Mouse (Mus musculus) fat pad, adult 2 months (tissue): ENCODE measurements around the gene Trcg1.
"Not testable (repeated sequence)": the region's sequence is repeated elsewhere in the genome, so short reads cannot be mapped to it uniquely, and the experiment has no call there.

ENCODE experiments used
- DNase-seq: peaks from one replicate; pipeline ENCODE4 v3.0.0-alpha.2; 2011; ENCODE audit warnings: low read depth, low spot score; ENCODE audit errors: extremely low read depth

Gene Trcg1

DNA sequence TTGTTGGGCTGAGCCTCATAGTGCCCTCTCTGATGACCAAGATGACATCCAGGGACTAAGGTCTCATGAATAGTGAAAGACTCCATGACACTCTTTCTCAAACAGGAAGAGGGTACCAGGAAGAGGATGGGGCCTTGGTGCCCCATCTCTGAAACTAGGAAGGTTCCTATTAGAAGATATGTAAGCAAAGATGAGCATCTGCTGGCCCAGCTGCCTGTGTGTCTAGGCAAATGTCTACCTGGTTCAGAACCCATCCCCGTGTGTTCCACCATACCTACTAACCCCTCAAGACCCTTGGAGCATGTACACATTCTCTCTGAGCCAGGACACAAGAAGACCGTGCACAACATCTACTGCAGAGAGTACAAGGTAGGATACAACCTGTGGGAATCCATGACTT is at the start of gene Trcg1:
TSS of gene Trcg1 (plus strand) at position 301 of the 400 bp plus-strand sequence.
- no peak for DNase-seq

DNA sequence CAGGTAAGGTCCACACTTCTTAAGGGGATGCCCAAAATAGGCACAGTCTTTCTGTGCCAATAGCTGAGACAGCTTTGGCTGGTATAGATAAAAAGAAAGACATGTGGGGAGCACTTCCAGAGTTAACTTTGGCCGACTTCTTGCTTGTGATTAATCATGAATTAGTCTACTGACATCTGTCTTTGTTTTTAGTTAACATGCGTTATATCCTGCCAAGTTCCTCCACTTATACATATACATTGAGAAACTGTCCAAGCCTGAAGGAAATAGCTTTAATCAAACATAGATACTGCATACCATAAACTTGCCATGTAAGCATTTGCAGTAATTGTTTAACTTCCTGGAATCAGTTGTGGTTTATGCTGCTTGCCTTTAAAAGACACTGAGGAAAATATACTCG is 39.6 kb upstream of the Trcg1 start:
- DNase-seq = no peak

DNA sequence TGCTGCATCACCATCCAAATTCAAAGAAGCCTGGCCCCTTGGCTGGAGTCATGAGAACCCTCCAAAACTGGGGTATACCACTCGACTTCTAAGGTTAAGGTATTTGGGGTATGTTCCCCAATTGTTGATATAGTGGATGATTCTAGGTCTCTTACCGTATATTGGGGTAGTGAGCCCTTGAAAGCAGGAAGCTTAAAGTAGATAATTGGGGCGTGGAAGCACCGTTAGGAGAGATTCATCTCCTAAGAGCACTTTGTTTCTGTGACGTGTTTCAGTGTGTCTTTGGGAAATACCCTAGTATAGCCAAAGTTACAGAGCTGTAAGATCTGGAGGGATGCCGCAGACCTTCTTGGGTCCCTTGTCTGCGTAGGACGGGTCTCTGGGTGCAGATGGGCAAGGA is 38.9 kb upstream of the Trcg1 start:
- DNase-seq = no peak

DNA sequence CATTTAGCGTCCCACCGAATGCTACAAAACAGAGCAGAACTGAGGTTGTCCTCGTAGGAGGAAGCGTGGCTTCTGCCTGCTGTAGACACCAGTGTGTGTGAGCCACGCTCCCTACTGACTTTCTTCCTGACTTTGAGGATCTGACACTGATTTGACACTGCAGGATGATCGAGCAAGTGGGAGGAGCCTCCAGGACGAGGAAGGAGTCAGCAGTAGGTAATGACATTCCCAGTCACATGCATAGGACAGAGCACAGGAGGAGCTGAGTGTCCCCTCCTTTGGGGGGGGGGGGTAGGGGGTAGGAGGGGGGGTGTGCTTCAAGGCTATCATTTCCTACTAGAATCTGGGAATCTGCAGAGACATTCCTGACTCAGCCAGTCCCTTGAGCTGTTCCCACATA is 33.4 kb upstream of the Trcg1 start:
- no peak for DNase-seq

DNA sequence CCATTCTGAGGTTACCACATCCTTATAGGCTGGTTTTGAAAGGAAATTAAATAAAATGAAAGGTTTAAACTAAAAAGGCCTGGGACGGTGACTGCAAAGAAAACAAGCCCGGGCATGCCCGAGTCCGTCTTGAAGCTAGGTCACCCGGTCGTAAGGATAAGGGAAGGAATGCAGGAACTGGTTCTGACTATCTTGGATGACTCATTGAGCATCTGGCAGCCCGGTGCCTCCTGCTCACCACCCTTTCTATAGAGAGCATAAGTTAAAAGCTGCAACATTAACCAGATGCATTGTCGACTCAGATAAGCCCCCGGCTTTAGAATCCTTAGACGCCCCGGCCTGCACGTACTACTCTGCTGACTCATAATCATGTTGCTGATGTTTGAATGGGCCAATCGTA is 32.8 kb upstream of the Trcg1 start:
- not testable (repeated sequence) for DNase-seq

DNA sequence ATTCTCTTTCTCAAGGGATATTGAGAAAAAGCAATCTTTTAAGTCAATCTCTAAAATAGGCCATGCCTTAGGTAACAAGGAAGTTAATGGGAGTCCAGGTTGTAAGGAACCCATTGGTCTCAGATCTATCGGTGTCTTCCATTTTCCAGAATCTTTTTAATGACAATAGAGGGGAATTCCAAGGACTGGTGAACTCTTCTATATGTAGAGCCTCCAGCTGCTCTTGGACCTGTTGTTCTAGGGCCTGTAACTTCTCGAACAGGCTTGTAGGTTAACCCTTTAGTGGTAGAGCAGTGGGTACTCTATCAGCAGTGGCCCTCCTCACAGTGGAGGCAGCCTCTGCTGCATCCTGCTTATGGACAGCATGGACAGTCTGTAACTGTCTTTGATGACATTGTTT is 29.5 kb upstream of the Trcg1 start:
- no peak for DNase-seq

DNA sequence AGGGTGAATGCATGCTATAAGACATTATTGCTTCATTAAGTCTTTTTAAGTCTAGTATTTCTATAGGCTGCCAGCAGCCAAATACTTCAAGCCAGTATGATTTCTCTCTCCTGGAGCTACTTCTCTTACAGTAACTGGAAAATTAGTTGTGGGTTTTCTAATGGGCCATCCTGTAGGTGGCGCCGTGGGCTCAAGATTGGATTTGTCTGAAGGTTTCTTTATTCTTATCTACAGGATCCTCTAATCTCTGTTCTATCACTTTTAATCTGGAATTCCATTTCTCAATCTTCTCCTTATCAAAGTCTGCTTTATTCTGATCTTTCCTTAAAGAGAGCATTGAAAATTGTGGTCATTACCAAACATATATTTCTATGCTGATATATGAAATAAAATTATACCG is 27.0 kb upstream of the Trcg1 start:
- no peak for DNase-seq

DNA sequence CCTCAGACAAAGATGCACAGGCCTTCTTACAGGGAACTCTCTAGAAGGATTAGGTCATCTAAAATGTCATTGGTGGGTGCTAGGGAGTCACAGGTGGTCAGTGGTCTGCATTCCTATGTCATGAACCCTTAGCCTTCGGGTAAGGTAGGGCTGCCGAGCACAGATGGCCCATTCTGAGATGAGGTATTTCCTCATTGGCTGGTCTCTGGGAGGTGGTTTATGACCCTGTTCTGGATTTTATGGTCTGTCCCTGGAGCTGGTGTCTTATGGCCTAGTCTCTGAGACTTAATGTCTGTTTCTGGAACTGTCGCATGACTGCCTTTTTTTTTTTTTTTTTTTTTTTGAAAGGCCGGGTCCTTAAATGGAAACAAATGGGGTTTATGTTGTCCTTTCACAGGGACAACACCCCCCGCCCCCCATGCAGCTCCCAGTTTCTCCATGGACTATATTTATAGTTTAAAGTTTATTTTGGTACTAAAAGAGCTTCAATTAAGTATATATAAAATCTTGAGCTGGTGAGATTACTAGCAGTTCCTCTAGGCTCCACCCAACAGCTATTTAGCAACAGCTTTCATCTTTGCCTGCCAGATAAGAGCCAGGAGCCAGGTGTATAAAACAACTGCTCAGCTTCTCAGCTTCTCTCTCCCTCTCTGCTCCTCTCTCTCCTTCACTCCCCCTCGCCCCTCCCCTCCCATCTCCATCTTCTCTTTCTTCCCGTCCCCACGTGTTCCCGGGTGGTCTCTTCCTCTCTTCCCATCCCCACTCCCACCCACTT is 23.7 kb upstream of the Trcg1 start:
- DNase-seq = no peak

DNA sequence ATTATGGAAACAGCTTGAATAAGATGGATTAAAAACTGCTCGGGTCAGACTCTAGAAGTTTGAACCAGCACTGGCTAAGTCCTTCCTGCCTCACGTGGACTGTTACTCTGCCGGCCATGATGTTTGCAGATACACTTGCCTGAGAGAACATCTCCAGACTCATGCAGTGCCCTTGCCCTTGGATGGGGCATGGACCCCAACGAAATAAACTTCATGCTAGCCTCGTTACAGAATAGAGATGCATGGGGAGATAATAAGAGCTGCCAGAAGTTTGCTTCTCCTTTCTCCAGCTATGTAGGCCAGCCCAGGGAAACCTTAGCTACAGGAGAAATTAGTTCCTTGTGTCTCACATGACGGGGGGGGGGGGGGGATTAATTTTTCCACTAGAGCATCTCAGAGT is 21.9 kb upstream of the Trcg1 start:
- no peak for DNase-seq

DNA sequence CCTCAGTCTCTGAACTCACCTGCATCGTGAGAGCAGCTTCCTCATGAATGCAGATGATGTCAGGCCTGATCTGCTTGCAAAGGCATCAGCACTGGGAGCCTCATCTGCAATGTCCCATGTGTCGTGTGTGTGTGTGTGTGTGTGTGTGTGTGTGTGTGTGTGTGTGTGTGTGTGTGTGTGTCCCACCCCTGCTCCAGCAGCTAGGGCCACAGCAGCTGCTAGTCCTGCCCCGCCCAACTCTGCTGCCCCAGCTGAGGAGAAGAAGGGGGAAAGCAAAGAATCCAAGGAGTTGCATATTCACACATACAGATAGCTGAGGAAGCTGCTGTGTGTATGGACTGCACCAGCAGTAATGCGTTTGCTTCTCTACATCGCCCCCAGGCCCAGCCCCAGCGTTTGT is 19.1 kb upstream of the Trcg1 start:
- DNase-seq = no peak

DNA sequence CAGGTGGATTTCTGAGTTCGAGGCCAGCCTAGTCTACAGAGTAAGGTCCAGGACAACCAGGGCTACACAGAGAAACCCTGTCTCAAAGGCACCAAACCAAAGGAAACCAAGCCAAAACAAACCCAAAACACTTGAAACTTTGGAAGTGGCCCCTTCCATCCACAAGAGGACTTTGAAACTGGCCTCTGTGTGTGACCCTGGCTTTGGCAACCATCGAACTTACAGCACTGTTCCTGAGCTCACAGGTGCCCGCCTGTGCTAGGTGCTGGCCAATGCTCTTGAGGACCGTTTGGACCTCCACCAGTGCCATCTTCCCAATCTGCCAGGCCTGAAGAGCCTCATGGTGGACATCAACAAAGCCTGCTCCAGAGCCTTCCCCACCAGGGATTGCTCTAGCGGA is 17.6 kb upstream of the Trcg1 start:
- no peak for DNase-seq

DNA sequence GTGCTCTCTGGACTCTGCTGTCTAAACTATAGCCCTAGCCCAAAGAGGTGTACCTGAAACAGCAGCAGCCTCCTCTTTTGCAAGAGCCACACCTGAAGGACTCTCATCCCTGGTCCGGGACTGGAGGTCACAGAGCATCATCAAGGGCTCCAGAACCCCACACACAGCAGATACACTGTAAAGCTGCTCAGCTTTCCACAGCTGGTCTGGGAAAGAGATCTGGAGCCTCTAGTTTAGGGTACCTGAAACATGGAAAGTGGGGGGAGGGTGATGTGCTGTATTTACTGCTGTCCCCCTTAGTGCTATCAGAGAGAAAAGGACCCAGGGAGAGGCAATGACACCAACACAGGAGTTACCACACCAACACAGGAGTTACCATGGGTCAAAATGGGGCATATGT is 16.8 kb upstream of the Trcg1 start:
- no peak for DNase-seq

DNA sequence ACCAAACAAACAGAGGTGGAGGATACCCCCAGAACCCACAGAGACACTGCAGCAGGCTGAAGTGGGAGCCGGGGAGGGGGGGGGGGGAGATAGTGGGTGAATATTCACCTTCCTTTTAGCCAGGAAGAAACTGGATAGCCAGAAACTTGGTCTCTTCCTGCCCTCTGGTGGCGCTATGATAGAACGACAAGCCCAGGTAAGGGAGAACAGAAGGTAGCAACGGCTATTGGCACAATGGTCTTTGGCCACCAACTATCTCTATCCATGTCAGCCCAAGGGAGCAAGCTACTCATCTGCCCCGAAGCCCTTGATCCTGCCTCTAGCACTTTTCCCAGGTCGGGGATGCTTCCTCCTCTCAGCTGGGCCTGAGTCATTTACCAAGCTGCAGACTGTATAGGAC is 16.0 kb upstream of the Trcg1 start:
- no peak for DNase-seq

DNA sequence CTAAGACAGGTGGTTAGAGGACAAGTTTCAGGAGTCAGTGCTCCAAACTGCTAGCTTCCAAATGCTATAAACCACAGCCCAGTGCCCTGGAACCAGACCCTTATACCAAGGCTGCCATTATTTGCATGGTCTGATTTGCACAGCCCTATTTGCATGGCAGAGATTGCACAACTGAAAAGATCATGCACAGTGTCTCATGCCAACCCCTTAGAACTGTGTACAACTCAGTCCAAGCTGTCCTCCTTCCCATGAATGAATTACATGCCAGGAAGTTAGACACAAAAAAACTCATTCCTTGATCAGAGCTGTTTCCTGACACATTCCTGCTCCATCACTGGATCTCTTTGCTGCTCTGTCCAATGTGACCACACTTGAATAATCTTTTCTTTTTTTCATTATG is 13.0 kb upstream of the Trcg1 start:
- DNase-seq = no peak

DNA sequence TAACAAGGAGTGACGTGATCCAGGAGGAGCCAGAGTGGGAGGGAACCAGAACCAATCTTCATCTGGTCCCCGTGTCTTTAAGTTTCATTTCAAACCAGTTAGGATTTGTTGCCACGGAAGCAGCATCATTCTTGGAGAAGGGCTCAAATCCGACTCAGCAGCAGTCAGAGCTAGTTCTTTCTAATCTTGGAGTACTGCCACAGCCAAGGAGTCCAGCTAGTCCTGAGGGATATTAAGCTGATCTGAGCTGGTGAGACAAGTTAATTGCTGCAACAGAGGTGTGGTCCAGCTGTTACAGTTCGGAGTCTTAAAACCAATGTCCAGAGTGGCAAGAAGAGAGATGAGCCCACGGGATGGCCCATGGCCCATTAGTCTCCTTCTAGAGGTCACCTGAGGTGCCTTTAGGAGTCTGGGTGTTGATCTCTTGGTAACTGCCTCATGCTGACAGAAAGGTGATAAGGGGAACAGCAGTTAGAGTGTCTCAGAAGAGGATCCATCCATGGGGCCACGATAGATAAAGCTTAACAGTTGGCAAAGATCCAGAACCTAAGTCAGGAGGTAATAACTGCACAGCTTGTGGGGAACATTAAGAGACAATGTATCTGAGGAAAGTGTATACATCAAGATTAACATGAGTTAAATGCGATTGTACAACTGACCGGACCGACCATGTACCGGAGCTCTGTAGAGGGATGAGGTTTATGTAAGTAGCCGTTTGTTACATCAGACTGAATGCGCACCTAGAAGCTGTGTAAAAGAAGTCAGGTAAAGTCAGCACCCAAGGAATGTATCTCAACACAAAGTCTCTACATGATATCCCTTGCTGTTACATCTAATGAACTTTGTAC is 10.4 kb upstream of the Trcg1 start:
- no peak for DNase-seq

DNA sequence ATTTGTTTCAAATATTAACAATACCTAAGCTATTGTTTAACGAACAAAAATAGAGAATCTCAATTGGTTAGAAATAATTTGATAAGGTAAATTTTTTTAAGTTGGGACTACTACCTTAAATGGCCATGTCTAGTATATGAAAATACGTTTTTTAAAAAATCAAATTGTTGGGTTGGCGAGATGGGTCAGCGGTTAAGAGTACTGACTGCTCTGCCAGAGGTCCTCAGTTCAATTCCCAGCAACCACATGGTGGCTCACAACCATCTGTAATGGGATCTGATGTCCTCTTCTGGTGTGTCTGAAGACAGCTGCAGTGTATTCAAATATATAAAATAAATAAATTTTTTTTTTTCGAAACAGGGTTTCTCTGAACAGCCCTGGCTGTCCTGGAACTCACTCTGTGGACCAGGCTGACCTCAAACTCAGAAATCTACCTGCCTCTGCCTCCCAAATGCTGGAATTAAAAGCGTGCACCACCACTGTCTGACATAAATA is 9.7 kb upstream of the Trcg1 start:
- not testable (repeated sequence) for DNase-seq

DNA sequence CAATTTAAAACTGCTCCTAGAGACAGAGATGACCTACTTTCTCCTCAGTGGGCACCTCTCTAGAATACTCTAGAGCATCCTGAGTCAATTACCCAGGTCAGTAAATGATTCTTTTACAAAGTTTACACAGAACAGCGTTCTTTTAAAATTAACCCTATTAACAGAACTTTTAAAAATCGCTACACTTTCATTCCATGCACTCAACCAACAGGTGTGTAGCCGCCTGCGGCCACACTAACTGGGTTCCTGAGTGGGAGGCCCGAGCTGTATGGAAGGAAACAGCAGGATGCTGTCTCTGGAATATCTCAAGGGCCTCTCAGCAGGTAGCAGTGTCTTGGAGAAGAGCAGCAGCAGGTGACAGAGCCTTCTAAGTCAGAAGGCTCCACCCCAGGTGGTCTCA is 9.2 kb upstream of the Trcg1 start:
- no peak for DNase-seq

DNA sequence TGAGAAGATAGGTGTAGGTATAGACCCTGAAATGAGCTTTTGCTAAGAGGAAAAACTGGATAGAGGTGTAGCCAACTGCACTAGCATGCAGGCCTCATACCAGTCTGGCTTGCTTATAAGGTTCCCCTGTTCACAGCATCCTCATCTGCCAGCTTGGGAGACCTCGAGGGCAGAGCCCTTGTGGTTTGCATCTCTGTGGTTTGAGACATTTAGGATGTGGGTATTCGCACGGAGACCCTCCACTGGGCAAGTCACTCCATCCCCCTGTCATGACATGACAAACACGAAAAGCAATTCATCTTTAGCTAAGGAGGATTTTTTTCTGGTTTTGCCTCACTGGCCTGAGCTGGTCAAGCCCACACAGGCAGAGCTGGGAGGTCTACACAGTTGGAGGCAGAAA is 8.2 kb upstream of the Trcg1 start:
- DNase-seq = no peak

DNA sequence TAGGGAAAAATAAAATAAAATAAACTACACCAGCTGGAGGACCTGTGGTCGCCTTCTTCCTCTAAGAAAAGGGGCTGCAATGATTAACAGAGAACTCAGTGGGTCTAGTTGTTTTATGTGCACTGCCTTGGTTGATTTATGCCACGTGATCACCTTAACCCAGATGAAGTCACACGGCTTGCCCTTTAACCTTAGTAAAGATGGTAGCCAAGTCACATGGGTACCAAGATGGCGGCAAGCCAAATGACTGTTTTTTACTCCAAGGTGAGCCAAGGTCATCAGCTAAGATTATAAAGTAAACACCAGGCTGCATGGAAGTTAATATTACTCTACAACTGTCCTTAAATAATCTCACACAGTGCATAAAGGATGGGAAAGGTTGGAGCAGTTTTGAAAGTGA is 6.6 kb upstream of the Trcg1 start:
- DNase-seq = no peak

DNA sequence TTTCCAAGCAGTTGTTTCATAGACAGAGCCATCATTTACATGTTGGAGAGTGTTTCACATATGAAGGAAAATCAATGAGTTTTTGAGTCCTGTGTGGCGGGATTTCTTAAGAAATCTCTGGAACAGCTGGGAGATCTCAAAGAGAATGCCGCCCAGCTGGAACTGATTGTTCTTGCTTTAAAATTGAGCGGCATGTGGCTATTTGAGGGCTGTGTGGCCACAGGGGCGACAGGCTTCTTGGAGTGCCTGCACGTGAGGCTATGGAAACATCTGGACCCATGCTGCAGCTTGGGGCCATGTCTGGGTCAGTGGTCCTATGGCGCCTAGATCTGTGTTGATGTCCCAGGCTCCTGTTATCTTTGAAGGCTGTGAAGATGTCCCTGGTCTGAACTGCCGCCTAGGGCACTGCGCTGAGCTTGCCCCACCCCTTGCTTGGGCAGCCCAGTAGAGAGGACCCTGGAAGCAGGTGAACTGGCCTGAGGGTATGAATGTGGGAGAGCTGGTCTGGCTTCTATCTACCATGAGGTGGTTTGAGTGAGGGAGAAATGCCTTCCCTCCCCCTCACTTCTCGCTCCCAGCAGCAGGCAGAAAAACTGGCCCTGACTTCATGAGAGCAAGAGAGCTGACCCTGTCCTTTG is 6.1 kb upstream of the Trcg1 start:
- no peak for DNase-seq

DNA sequence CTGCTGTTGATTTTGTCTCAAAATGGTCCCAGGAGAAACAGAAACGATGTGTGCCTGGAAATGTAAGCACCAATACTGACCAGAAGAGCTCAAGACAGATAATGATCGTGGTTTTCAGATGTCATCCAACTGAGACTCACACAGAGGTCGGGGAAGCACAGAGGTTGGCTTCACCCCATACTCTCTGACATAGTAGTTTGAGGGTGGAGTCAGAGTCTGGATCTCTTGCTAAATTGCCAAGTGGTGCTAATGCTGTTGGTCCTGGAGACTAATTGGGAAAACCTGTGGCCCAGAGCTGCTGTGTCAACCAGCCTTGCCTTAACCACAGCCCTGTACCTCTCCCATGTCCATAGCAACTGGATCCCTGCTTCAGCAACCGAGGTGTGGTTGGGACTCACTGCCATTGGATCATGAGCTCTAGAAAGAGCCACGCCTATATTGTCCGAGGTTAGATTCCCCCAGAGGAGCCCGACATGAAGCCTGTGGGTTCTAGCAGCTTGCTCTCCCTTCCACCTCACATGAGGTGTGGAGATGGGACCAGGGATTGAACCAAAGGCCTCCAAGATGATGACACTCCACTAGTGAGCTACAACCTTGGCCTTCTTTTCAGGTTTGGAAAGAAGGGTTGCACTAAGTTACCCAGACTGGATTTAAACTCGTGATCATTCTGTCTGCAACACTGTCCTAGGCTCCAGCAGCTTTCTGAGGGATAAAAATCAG is 4.7 kb upstream of the Trcg1 start:
- no peak for DNase-seq
